Mouse (Mus musculus): ENCODE results near the gene Trpm8.
A peak's percentile ranks its signal among the peaks of the same experiment; 100 is the strongest.

Trpm8 gene

GRCm38 (mm10) chr1:88361085-88361484 lies 83.6 kb downstream of the Trpm8 start:
- no peak for DNase-seq

DNA sequence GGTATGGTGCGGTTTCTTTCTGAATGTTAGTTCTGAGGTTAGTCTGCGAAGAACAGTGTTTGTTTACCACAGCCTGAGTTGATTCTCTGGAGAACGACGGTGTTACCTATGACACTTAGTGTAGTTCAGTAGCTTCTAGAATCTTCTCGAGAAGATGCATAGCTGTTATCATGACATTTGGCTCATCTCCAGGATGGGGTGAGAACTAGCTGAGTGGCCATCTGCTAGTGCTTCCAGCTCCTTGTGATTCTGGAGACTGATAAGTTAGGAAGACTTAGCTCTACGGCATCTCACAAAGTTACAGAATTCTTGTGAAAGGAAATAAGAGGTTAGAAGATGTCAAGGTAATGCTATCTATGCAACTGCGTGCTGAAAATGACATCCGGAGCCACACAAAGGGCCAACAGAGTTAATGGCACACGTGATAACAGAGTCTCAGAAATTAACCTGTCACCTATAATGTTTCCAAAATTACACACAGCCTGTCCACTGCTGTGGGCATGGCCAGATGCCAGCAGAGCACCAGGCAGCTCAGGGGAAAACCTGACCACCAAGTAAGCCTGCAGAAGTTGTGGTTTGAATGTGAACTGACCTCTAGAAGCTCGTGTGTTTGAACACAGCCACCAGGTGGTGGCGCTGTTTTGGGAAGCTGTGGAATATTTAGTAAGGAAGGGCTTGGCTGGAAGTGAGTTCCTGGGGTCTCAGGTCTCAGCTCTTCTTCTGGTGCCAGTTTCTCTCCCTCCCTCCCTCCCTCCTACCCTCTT lies 89.6 kb downstream of the Trpm8 start:
- DNase-seq: no peak

- DNase-seq: no peak
Observed at GRCm38 (mm10) chr1:88378446-88378845, 101.0 kb downstream of the Trpm8 start.

- DNase-seq: no peak
Observed at GRCm38 (mm10) chr1:88391632-88392031, 114.2 kb downstream of the Trpm8 start.

GRCm38 (mm10) chr1:88393321-88393720 lies 115.9 kb downstream of the Trpm8 start:
- no peak for DNase-seq

DNA sequence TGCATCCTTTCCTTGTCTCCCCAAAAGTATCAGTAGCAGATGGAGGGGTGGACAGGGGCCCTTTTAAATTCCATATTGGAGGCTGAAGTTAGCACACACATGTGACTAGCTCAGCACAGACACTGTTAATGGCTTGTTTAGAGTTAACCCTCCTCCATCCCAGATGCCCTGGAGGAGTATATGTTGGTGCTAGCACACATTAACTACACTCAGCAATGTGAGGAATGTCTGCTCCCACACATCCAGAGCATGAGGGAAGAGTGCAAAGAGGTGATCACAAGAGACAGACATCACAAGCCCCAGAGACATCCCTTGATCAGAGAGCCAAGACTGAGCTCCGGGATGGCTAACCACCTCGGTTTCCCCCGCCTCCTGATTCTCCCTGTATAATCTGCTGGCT lies 125.9 kb downstream of the Trpm8 start:
- no peak for DNase-seq

DNA sequence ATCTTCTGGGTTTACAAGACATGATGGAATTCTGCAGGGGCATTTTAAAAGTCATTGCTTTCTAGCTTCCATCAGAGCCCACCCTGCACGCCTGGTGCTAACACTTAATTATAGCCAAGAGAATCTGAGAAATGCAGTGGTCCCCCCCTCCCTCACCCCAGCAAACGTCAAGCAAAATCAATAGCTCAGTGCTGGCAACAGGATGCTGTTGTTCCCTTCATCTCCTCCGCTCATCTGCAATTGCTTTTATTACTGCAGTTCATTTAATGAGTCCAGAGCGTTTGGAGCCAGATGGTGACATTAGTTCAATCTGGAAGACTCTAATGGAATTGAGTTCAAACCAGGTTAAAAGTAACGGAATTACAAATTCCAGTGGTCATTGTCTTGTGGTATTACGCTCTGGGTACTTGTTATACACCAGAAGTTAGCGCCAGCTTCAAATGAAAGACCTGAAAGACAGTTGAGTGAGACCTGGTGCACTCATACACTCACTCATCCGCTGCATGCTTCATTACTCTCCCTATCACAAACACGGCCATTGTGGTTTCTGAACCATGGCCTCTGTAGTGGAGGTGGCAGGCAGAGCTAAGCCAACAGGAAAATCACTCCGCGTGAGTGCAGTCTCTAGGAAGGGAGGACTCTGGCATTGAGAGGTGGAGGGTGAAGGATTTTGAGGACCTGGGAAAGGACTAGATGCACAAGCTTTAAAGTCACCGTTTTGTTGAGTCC lies 128.8 kb downstream of the Trpm8 start:
- DNase-seq: peak; percentile 56

DNA sequence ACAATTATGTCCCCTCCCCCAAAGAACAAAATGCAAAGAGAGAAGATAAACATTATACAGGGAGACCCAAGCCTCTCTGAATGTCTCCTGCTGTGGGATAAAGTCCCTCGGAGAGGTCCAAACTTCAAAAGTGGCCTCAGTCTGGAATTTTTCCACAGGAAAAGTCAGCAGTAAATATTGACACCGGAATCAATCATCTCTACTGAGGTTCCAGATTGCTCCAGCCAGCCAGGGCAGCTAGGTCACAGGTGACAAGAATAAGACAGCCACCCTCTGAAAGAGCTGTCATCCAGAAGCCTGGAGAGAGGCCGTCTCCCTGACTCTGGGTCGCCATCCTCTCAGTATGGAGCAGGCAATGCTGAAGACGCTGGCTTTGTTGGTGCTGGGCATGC lies 129.3 kb downstream of the Trpm8 start, which contains the start of gene Spp2:
TSS of gene Spp2 (plus strand) at position 155 of the 392 bp plus-strand sequence.
- DNase-seq: no peak

GRCm38 (mm10) chr1:88408340-88408739 lies 130.9 kb downstream of the Trpm8 start:
- DNase-seq: no peak

GRCm38 (mm10) chr1:88412013-88412412 lies 134.6 kb downstream of the Trpm8 start:
- DNase-seq: no peak

DNA sequence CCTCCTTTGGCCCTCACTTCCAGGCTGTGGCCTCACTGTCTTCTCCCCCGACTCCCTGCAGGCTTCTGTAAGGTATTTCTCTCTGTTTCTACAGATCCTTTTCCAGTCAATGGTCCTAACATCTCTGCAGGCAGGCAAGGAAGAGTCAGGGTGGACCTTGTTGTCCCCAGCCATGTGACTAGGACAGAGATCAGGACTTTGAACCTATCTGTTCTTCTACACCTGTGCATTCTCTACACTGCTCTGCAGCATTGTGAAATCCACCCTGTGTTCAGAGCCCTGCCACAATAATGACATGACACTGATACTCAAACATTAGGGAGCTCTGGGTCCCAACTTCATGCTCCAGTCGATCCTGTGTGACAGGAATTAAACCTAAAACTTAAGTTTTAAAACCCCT lies 141.5 kb downstream of the Trpm8 start:
- no peak for DNase-seq

DNA sequence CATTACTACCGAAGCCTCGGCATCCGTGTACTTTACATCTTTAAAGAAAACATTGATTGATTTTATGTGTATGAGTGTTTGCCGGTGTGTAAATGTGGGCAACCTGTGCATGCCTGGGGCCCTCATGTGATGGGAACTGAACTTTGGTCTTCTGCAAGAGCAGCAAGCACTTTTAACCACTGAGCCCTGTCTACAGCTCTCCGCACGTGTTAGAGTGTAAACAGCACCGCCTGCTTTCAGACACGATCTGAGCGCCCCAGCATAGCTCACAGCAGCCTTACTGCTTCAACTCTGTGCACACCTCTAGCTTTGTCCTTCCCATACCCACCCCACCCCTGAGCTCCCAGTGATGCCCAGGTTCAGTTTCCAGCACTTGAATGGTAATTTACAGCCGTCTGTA lies 144.6 kb downstream of the Trpm8 start:
- no peak for DNase-seq

- no peak for DNase-seq
Observed at GRCm38 (mm10) chr1:88422846-88423395, 145.5 kb downstream of the Trpm8 start.

- DNase-seq: peak; percentile 83
Observed at GRCm38 (mm10) chr1:88424602-88425252, 147.3 kb downstream of the Trpm8 start.

DNA sequence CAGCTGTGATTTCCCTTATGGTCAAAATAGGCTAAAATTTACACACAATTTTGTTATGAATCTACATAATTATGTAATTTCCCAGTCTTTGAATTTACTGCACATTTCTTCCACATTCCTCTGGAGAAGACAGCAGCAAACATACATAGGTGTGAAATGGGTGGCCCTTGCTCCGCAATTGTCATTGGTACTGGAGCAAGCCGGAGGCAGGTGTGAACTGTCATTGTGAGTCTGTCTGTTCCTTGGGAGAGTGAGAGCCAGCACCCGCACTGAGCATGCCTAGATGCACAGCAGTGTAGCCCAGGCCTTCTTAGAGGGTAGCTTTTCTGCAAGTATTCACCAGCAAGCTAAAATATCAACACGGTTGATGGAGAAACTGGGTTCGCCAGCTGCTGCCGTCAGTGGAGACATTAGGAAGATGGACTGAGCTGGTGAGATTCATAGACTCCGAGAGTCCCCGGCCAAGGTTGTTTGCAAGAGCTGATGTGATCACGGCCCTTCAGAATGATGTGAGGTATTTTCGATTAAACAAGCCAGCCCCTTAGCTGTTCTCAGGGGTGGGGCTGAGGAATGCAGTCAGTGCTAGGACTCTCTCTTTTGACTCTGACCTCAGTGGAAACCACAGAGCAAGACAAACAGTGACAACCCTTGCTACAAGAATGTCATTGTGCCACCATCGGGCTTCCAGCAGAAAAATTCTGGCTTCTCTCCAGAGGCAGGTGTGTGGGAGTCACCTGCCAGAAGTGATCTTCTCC lies 150.7 kb downstream of the Trpm8 start:
- no peak for DNase-seq

DNA sequence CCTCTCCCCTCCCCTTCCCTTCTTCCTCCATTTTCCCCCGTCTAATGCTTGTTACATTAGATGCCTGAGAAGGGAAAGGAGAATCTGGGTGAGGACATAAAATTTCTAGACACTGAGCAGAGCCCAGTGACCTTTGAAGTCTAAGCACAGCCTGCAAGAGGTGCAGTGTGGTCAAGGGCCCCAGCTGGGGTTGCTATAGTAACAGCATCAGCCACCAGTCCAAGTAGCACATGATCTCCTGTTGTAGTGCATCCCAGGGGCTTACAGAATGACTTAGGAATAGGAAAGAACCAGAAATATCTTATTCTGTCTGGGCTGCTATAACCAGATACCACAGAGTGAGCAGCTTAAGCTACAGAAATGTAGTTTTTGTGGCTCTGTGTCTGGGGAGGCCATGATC lies 152.0 kb downstream of the Trpm8 start:
- DNase-seq: peak; percentile 41

DNA sequence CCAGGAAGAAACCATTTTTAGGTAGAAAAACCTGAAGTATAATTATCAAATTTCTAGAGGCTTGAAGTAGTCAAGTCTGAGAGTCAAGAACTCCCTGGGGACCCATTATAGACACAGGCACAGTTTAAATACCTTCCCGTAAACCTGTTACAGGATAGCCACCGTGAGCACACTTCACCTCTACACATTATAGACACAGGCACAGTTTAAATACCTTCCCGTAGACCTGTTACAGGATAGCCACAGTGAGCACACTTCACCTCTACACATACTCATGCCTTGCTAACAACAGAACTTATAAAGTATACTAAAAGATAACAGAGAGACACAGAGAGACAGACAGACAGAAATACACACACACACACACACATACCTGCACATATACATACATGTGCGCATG lies 153.8 kb downstream of the Trpm8 start:
- no peak for DNase-seq

GRCm38 (mm10) chr1:88432601-88433000 lies 155.1 kb downstream of the Trpm8 start:
- no peak for DNase-seq

GRCm38 (mm10) chr1:88433096-88433883 lies 155.8 kb downstream of the Trpm8 start:
- DNase-seq: no peak

- DNase-seq: no peak
Observed at GRCm38 (mm10) chr1:88434057-88434456, 156.6 kb downstream of the Trpm8 start.

GRCm38 (mm10) chr1:88437206-88438126 lies 160.0 kb downstream of the Trpm8 start:
- DNase-seq: no peak

All from retina, postnatal 1 day (tissue).